Mouse (Mus musculus) stomach, postnatal 0 days (tissue): ENCODE data around the gene Zdhhc13.

Experiments used
- CTCF ChIP-seq: IDR thresholded peaks from 2 replicates; pipeline ENCODE4 v1.5.1; 2016; ENCODE audit warnings: antibody characterized with exemption, low read depth, mild to moderate bottlenecking, moderate library complexity
- EP300 ChIP-seq: optimal IDR thresholded peaks from 2 replicates; pipeline ENCODE3; 2016; ENCODE audit warnings: antibody characterized with exemption

DNA sequence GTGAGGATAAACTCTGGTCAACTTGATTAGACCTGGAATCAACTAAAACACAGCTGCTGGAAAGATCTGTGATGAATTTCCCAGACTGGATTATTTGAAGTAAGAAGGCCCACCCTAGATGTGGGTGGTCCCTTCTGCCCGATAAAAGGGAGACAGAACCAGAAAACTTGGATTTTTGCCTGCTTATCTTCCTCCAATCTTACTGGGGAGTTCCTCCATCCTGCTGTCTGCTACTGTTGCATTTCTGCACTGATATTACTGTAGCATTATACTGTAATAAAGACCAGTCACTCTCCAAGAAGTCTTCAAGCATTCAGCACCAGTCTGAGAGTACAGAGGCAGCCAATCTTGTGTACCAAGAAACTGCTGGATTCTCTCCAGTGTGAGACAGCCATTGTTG, 69.5 kb downstream of the Zdhhc13 start:
- TF ChIP-seq CTCF (no peak), EP300 (no peak)
